Mouse (Mus musculus): ENCODE measurements around the gene Pip5k1c. TPM values are rescaled to one million over a fixed set of nuclear protein-coding genes. Genes with fewer than 3 reads are reported as not detected.
A peak's percentile ranks its signal among the peaks of the same experiment; 100 is the strongest.

Gene Pip5k1c
- polyA plus RNA-seq, 1 experiment from 2014 or later, result 70.1 TPM

GRCm38 (mm10) chr10:81344421-81345161, 51.8 kb downstream of the Pip5k1c start:
- H3K27me3 ChIP-seq, result peaks cover 68% of the 10 kb centered on the region

GRCm38 (mm10) chr10:81345162-81345534, 52.4 kb downstream of the Pip5k1c start:
- no peak overlapping the region for H3K27ac ChIP-seq
- no peak overlapping the region for H3K4me3 ChIP-seq
- peaks cover 22% of the 10 kb centered on the region for H3K36me3 ChIP-seq
- no peak overlapping the region for H3K4me2 ChIP-seq (replicated peaks)
- peaks cover 27% of the 10 kb centered on the region for H3K4me1 ChIP-seq
- peaks cover 67% of the 10 kb centered on the region for H3K27me3 ChIP-seq
- H3K9ac ChIP-seq, result no peak overlapping the region
- H3K9me3 ChIP-seq, result no peaks in the 10 kb centered on the region
- 77% methylated on average over 4 of the region's 4 CpGs for WGBS
- ATAC-seq (ENCODE audit: insufficient number of reproducible peaks, insufficient read depth, low FRiP score, low TSS enrichment), result no peak

More at GRCm38 (mm10) chr10:81344421-81345161, 51.8 kb downstream of the Pip5k1c start:
- H3K4me2 ChIP-seq (replicated peaks), result no peak overlapping the region
- no peak overlapping the region for H3K27ac ChIP-seq
- ATAC-seq (ENCODE audit: insufficient number of reproducible peaks, insufficient read depth, low FRiP score, low TSS enrichment), result no peak
- peaks cover 25% of the 10 kb centered on the region for H3K4me1 ChIP-seq
- H3K36me3 ChIP-seq, result peaks cover 22% of the 10 kb centered on the region
- H3K9ac ChIP-seq, result no peak overlapping the region
- H3K4me3 ChIP-seq, result no peak overlapping the region
- 54% methylated on average over 8 of the region's 8 CpGs for WGBS
- no peaks in the 10 kb centered on the region for H3K9me3 ChIP-seq

GRCm38 (mm10) chr10:81346453-81347067, 53.8 kb downstream of the Pip5k1c start:
- Histone ChIP-seq H3K27ac (no peak overlapping the region), H3K27me3 (peaks cover 54% of the 10 kb centered on the region), H3K4me1 (peaks cover 27% of the 10 kb centered on the region), H3K9ac (peak overlapping the region; percentile 28; the same call in 1 of the 2 replicates), H3K9me3 (no peaks in the 10 kb centered on the region), H3K36me3 (peaks cover 22% of the 10 kb centered on the region), H3K4me3 (peak overlapping the region; percentile 20), H3K4me2 (replicated peaks) (peak overlapping the region; percentile 52)
- no peak for ATAC-seq (ENCODE audit: insufficient number of reproducible peaks, insufficient read depth, low FRiP score, low TSS enrichment)
- 9% methylated on average over 55 of the region's 55 CpGs for WGBS

GRCm38 (mm10) chr10:81349146-81349545, 56.4 kb downstream of the Pip5k1c start:
- peaks cover 24% of the 10 kb centered on the region for H3K4me1 ChIP-seq
- H3K27ac ChIP-seq, result peak overlapping the region; percentile 54; the same call in 1 of the 2 replicates

GRCm38 (mm10) chr10:81349961-81350350, 57.2 kb downstream of the Pip5k1c start:
- peaks cover 24% of the 10 kb centered on the region for H3K4me1 ChIP-seq
- peak overlapping the region; percentile 94 for H3K4me3 ChIP-seq
- H3K4me2 ChIP-seq (replicated peaks), result peak overlapping the region; percentile 90
- no peaks in the 10 kb centered on the region for H3K9me3 ChIP-seq
- H3K27me3 ChIP-seq, result peaks cover 21% of the 10 kb centered on the region
- H3K27ac ChIP-seq, result peak overlapping the region; percentile 75
- ATAC-seq (ENCODE audit: insufficient number of reproducible peaks, insufficient read depth, low FRiP score, low TSS enrichment), result peak; percentile 3; the same call in 1 of the 2 replicates
- H3K9ac ChIP-seq, result peak overlapping the region; percentile 91
- H3K36me3 ChIP-seq, result peaks cover 22% of the 10 kb centered on the region
- WGBS, result under 1% methylated on average over 29 of the region's 29 CpGs

More at GRCm38 (mm10) chr10:81349146-81349545, 56.4 kb downstream of the Pip5k1c start:
- ATAC-seq (ENCODE audit: insufficient number of reproducible peaks, insufficient read depth, low FRiP score, low TSS enrichment), result no peak
- Histone ChIP-seq H3K4me2 (replicated peaks) (peak overlapping the region; percentile 90), H3K9ac (peak overlapping the region; percentile 91), H3K4me3 (peak overlapping the region; percentile 94), H3K36me3 (peaks cover 22% of the 10 kb centered on the region), H3K27me3 (peaks cover 29% of the 10 kb centered on the region), H3K9me3 (no peaks in the 10 kb centered on the region)
- WGBS, result 4% methylated on average over 11 of the region's 12 CpGs

GRCm38 (mm10) chr10:81350351-81351063, 57.7 kb downstream of the Pip5k1c start, which contains the start of gene Hmg20b:
Hmg20b (minus strand) TSS chr10:81350480.
- Histone ChIP-seq H3K27ac (peak within 1 kb of the TSS; percentile 75), H3K4me3 (peak within 1 kb of the TSS; percentile 94), H3K36me3 (peaks cover 17% of the 10 kb centered on the region), H3K4me2 (replicated peaks) (peak within 1 kb of the TSS; percentile 90), H3K9me3 (no peaks in the 10 kb centered on the region), H3K9ac (peak within 1 kb of the TSS; percentile 91), H3K4me1 (peaks cover 24% of the 10 kb centered on the region), H3K27me3 (peaks cover 16% of the 10 kb centered on the region)
- peak; percentile 94 for ATAC-seq (ENCODE audit: insufficient number of reproducible peaks, insufficient read depth, low FRiP score, low TSS enrichment)
- 0% methylated on average over 54 of the region's 54 CpGs for WGBS

GRCm38 (mm10) chr10:81351678-81352291, 59.0 kb downstream of the Pip5k1c start:
- WGBS, result 26% methylated on average over 9 of the region's 9 CpGs
- no peaks in the 10 kb centered on the region for H3K9me3 ChIP-seq
- peaks cover 8% of the 10 kb centered on the region; the same call in 1 of the 2 replicates for H3K27me3 ChIP-seq
- ATAC-seq (ENCODE audit: insufficient number of reproducible peaks, insufficient read depth, low FRiP score, low TSS enrichment), result no peak
- no peak overlapping the region for H3K4me3 ChIP-seq
- no peak overlapping the region for H3K27ac ChIP-seq
- H3K9ac ChIP-seq, result no peak overlapping the region
- H3K36me3 ChIP-seq, result peaks cover 15% of the 10 kb centered on the region
- H3K4me1 ChIP-seq, result peaks cover 19% of the 10 kb centered on the region
- no peak overlapping the region for H3K4me2 ChIP-seq (replicated peaks)

GRCm38 (mm10) chr10:81354738-81355477, 62.1 kb downstream of the Pip5k1c start:
- ATAC-seq (ENCODE audit: insufficient number of reproducible peaks, insufficient read depth, low FRiP score, low TSS enrichment), result no peak
- Histone ChIP-seq H3K4me3 (no peak overlapping the region), H3K36me3 (no peaks in the 10 kb centered on the region), H3K4me1 (peaks cover 13% of the 10 kb centered on the region), H3K4me2 (replicated peaks) (no peak overlapping the region), H3K27ac (no peak overlapping the region), H3K9ac (no peak overlapping the region), H3K27me3 (no peaks in the 10 kb centered on the region), H3K9me3 (no peaks in the 10 kb centered on the region)
- WGBS, result 52% methylated on average over 9 of the region's 9 CpGs

DNA sequence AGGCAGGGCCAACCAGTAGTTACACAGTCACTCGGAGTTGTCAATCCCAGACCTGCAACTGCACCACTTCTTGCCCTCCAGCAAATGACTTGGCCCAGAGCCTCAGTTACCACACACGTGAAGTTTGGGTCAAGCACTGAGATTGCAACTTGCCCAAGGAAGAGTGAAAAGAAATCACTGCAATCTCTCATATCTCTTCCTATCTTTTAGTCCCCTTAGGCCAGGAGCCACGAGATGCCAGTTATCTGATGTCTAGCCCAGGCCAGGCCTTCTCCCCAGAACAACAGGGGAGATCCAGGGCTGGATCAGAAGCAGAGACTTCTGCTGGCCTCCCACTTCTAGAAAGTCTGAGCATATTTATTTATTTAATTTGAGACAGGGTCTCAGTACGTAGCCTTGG, 62.8 kb downstream of the Pip5k1c start:
- Histone ChIP-seq H3K4me3 (no peak overlapping the region), H3K27me3 (no peaks in the 10 kb centered on the region), H3K9ac (no peak overlapping the region), H3K9me3 (no peaks in the 10 kb centered on the region), H3K4me1 (peaks cover 16% of the 10 kb centered on the region), H3K4me2 (replicated peaks) (no peak overlapping the region), H3K36me3 (no peaks in the 10 kb centered on the region), H3K27ac (no peak overlapping the region)
- ATAC-seq (ENCODE audit: insufficient number of reproducible peaks, insufficient read depth, low FRiP score, low TSS enrichment), result no peak
- 73% methylated on average over 4 of the region's 4 CpGs for WGBS

DNA sequence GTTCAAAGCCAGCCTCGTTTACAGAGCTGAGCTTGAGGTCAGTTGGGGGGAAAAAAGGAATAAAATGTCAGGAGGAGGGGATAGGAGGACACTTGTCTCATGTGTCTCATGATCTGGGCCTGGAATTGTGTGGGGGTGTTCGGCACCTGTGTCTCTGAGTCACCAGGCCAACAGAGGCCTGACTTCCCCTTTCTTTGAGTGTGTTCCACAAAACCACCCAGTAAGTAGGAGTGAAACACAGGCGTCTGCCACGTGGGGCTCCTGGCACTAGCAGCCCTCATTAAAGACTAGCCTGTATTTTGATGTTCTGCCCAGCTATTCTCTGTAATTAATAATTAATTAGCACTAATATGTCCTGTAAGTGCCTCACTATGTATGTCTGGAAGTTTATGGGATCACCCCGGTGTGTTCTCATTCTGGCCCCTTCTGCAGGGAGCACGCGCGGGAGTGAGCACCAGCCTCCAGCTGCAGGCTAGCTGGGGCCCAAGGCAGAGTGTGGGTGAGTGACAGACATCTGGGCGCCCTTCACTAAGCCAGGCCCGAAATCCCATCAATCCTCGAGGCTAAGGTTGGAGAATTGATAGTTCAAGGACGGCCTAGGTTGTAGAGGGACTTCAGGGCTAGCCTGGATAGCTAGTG, 63.7 kb downstream of the Pip5k1c start:
- Histone ChIP-seq H3K27me3 (no peaks in the 10 kb centered on the region), H3K9me3 (no peaks in the 10 kb centered on the region), H3K4me3 (no peak overlapping the region; the same call in 1 of the 2 replicates), H3K9ac (no peak overlapping the region), H3K4me2 (replicated peaks) (peak overlapping the region; percentile 98; the same call in 1 of the 2 replicates), H3K27ac (no peak overlapping the region), H3K36me3 (peaks cover 6% of the 10 kb centered on the region; the same call in 1 of the 2 replicates), H3K4me1 (peaks cover 23% of the 10 kb centered on the region)
- no peak for ATAC-seq (ENCODE audit: insufficient number of reproducible peaks, insufficient read depth, low FRiP score, low TSS enrichment)
- 59% methylated on average over 12 of the region's 12 CpGs for WGBS
